Mouse (Mus musculus) stomach, adult 2 months (tissue): ENCODE measurements around the gene B020031M17Rik. TPM values are rescaled to one million over a fixed set of nuclear protein-coding genes. Genes with fewer than 3 reads are reported as not detected.

ENCODE experiments used
- polyA plus RNA-seq: library from polyadenylated mRNA; depleted of rRNA; stranded (reverse); fragments of >200 nt; gene quantifications from 2 replicates; pipeline ENCODE4 v1.2.3, GENCODE M21; 2012; rRNA removed

Gene B020031M17Rik
- polyA plus RNA-seq, result not detected in 2 replicates

GRCm38 (mm10) chr13:119950706-119951105, at the start of gene B020031M17Rik:
Gene B020031M17Rik (minus strand): TSS chr13:119950806.

GRCm38 (mm10) chr13:119929172-119929571, 21.4 kb downstream of the B020031M17Rik start, which contains the start of gene Gm21761:
Gene Gm21761 (minus strand): TSS chr13:119929272.

Other genes starting within 250 kb of the B020031M17Rik start
- 0.27 and 0.28 TPM in 2 replicates for gene Nim1k, start 194.9 kb downstream of the B020031M17Rik start, polyA plus RNA-seq
- gene Zfp131, start 159.9 kb downstream of the B020031M17Rik start, polyA plus RNA-seq, result 4.7 and 8.2 TPM in 2 replicates
- gene AF067063, start 120.6 kb downstream of the B020031M17Rik start, polyA plus RNA-seq, result not detected in 2 replicates
- gene D13Ertd608e, start 114.8 kb downstream of the B020031M17Rik start, polyA plus RNA-seq, result not detected in 2 replicates
- not detected in 2 replicates for gene Tcstv1, start 56.0 kb downstream of the B020031M17Rik start, polyA plus RNA-seq
- not detected in 2 replicates for gene Gm21761, start 21.5 kb downstream of the B020031M17Rik start, polyA plus RNA-seq
- 0.29 TPM in 1 of 2 replicates, not detected in the other for gene Gm36079, start 76.2 kb upstream of the B020031M17Rik start, polyA plus RNA-seq
- gene Gm21188, start 101.4 kb upstream of the B020031M17Rik start, polyA plus RNA-seq, result 0.04 TPM in 2 replicates
- gene Gm20767, start 189.4 kb upstream of the B020031M17Rik start, polyA plus RNA-seq, result not detected in 2 replicates
- not detected in 2 replicates for gene Gm21818, start 221.6 kb upstream of the B020031M17Rik start, polyA plus RNA-seq